Mouse (Mus musculus): ENCODE measurements around the gene Ift80. TPM values are rescaled to one million over a fixed set of nuclear protein-coding genes. Genes with fewer than 3 reads are reported as not detected.
"Not testable (repeated sequence)": the region's sequence is repeated elsewhere in the genome, so short reads cannot be mapped to it uniquely, and the experiment has no call there.

Gene Ift80
- total RNA-seq, 2 experiments from 2014 or later: 19.9 to 26.1 TPM

DNA sequence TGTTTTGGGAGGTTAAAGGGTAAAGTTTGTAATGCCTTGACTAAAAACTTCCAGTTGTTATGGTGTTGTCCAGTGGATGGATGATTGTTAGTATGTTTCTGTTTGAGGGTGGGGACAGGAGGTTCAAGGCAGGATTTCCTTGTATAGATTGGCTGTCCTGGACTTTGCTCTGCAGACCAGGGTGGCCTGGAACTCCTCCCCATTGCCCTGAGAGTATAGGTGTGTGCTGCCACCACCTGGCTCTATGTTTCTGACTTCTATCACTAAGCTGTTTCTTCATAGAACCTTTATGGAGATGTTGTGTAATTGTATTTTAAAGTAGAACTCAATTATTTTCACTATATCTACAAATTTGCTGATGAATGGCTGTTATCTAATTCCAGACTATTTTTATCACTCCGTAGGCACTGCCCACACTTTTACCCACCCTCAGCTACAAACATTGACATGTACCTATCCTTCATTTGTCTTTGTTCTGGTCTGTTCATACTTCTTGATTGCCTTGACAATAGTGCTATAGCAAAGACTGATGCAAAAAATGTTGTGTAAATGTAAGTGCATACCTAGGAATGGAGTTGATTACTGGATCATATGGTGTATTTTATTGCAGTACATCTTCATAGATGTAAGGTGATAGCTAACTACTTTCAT, 21.9 kb upstream of the Ift80 start:
- intact Hi-C loops (cut with DNase I): no loop called here
- no peak; the same call in 1 of the 2 replicates for TF ChIP-seq CTCF (IDR thresholded peaks at IDR 0.05)
- H3K4me3 ChIP-seq: no peak overlapping the region
- H3K27ac ChIP-seq: no peak overlapping the region
- DNase-seq (ENCODE audit: extremely low spot score in 1 of 2, low spot score in 2 of 2): no peak

DNA sequence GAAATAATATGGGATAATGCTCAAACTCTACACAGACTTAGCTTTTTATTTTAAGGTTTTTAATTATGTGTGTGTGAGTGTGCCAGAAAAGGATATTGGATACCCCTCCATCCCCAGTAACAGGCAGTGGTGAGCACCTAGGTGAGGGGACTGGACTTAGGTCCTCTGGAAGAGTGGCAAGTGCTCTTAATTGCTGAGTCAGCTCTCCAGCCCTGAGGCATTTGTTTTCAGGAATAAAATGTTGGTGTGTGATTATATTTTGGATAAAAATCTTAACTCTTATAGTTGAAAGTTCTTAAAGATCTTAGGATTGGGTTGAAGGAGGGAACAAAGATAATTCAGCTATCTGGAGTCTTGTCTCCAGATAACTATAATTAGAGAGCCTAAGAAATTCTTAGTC, 16.4 kb upstream of the Ift80 start:
- intact Hi-C loops (cut with DNase I): no loop called here
- DNase-seq (ENCODE audit: extremely low spot score in 1 of 2, low spot score in 2 of 2): no peak
- Histone ChIP-seq H3K4me3 (no peak overlapping the region), H3K27ac (no peak overlapping the region)
- no peak for TF ChIP-seq CTCF (IDR thresholded peaks at IDR 0.05)

GRCm38 (mm10) chr3:69020285-69020684, 15.9 kb upstream of the Ift80 start:
- Histone ChIP-seq H3K27ac (no peak overlapping the region), H3K4me3 (no peak overlapping the region)
- intact Hi-C loops (cut with DNase I): no loop called here
- no peak for DNase-seq (ENCODE audit: extremely low spot score in 1 of 2, low spot score in 2 of 2)
- peak; percentile 25 for TF ChIP-seq CTCF (IDR thresholded peaks at IDR 0.05)

DNA sequence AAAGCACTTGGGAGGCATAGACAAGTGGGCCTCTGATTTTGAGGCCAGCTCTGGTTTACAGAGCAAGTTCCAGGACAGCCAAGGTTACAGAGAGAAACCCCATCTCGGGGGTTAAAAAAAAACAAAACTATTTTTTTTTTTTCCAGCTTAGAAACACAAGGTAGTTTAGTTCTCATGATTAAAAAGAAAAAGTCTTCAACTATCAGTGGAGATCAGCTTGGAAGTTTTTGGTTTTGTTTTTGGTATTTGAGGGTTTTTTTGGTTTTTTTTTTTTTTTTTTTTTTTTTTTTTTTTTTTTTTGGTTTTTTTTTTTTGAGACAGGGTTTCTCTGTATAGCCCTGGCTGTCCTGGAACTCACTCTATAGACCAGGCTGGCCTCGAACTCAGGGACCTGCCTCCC, 14.3 kb upstream of the Ift80 start:
- intact Hi-C loops (cut with DNase I); DNase-seq (ENCODE audit: extremely low spot score in 1 of 2, low spot score in 2 of 2); H3K27ac ChIP-seq; H3K4me3 ChIP-seq: not testable (repeated sequence)

GRCm38 (mm10) chr3:69017181-69017580, 12.8 kb upstream of the Ift80 start:
- intact Hi-C loops (cut with DNase I): no loop called here
- no peak for DNase-seq (ENCODE audit: extremely low spot score in 1 of 2, low spot score in 2 of 2)

GRCm38 (mm10) chr3:69008873-69009272, 4.5 kb upstream of the Ift80 start:
- H3K27ac ChIP-seq: no peak overlapping the region
- no peak for TF ChIP-seq CTCF (IDR thresholded peaks at IDR 0.05)
- no peak overlapping the region for H3K4me3 ChIP-seq
- intact Hi-C loops (cut with DNase I): loop anchor here (10.0 kb wide), 1 partner anchor 716 kb away; the partner anchor contains the start of gene Nmd3
- no peak for DNase-seq (ENCODE audit: extremely low spot score in 1 of 2, low spot score in 2 of 2)

More at GRCm38 (mm10) chr3:69017181-69017580, 12.8 kb upstream of the Ift80 start:
- H3K4me3 ChIP-seq: no peak overlapping the region
- H3K27ac ChIP-seq: no peak overlapping the region
- no peak for TF ChIP-seq CTCF (IDR thresholded peaks at IDR 0.05)

DNA sequence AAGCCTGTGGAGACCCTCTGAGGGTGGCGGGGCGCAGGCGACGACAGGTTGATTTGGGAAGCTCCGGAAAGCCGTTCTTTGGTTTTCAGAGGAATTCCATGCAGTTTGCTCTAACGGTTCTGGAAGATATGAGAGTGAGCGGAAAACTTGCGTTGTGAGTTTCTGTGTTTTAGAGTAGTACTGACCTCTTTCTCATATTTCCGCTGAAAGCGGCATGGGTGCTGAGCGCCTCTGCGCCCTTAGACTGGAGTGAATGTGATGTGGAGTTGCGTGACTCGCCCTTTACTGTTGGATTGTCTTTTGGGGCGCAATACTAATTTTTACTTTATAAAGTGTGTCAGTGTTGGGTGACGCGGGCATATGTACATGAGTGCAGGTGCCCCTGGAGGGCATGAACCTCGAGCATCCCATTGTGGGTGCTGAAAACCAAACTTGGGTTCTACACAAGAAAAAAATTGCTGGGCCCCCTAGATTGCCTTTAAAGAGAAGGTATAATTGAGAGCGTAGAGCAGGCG, 1.9 kb upstream of the Ift80 start:
- TF ChIP-seq CTCF (IDR thresholded peaks at IDR 0.05): no peak
- H3K27ac ChIP-seq: no peak overlapping the region
- intact Hi-C loops (cut with DNase I): loop anchor here (10.0 kb wide), 1 partner anchor 718 kb away; the partner anchor contains the start of gene Nmd3
- peak overlapping the region; percentile 94 for H3K4me3 ChIP-seq
- no peak for DNase-seq (ENCODE audit: extremely low spot score in 1 of 2, low spot score in 2 of 2)

DNA sequence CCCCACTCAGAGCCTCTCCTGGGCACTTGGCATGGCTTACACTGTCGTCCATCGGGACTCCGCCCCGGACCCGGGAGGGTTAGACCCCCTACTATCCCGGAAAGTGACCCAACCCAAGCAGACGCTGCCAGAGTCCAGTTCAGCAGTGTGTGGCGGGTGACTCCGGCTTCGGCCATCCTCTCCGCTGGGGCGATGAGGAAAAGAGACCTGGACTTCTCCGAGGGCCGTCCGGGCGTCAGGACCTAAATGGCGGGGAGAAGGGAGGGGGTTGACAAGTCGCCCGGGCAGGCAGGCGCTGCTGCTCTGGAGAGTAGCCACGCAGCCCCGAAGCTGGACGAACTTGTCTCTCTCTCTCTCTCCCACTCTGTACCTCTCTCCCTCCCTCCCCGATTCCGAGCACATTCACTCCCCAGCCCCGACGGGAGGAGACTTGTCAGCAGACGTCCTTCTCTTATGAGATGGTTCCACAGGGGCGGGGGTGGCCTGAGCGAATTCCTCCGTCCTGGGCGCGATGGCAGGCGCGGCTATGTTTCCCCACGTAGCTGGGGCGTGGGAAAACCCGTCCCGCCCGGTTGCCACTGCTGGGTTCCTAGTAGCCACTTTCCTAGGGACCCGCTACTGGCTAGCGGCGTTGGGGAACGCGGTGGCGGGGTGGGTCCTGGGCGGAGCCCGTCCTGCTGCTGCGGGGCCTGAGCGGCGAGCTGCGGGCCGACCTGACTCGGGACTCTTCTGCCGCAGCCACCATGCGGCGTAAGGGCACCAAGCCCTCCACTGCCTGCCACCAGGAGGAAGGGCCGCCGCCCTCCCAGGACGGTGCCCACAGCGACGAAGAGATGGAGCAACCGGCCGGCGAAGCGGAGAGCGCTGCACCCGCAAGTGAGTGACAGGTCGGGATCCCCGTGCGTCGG, 1.2 kb upstream of the Ift80 start:
- peak; percentile 12 to 17 for DNase-seq (ENCODE audit: extremely low spot score in 1 of 2, low spot score in 2 of 2)
- H3K4me3 ChIP-seq: peak overlapping the region; percentile 94
- TF ChIP-seq CTCF (IDR thresholded peaks at IDR 0.05): peak; percentile 1
- peak overlapping the region; percentile 90 for H3K27ac ChIP-seq
- intact Hi-C loops (cut with DNase I): loop anchor here (2.0 to 10.0 kb wide), 2 partner anchors 39 to 719 kb away; partner anchors contain the start of genes Nmd3 and Trim59

GRCm38 (mm10) chr3:69004055-69004436, 324 bp downstream of the Ift80 start:
- TF ChIP-seq CTCF (IDR thresholded peaks at IDR 0.05): peak; percentile 43
- intact Hi-C loops (cut with DNase I): loop anchor here (2.0 to 10.0 kb wide), 2 partner anchors 41 to 721 kb away; partner anchors contain the start of genes Nmd3 and Trim59
- Histone ChIP-seq H3K27ac (peak overlapping the region; percentile 90), H3K4me3 (peak overlapping the region; percentile 94)
- no peak for DNase-seq (ENCODE audit: extremely low spot score in 1 of 2, low spot score in 2 of 2)

- TF ChIP-seq CTCF (IDR thresholded peaks at IDR 0.05): no peak; the same call in 1 of the 2 replicates
- no peak overlapping the region for H3K4me3 ChIP-seq
- intact Hi-C loops (cut with DNase I): loop anchor here (10.0 kb wide), 1 partner anchor 722 kb away; the partner anchor contains the start of gene Nmd3
- DNase-seq (ENCODE audit: extremely low spot score in 1 of 2, low spot score in 2 of 2): no peak
- H3K27ac ChIP-seq: no peak overlapping the region
Measured at GRCm38 (mm10) chr3:69002781-69003180, 1.6 kb downstream of the Ift80 start.

GRCm38 (mm10) chr3:68986550-68986949, 17.8 kb downstream of the Ift80 start:
- no peak overlapping the region for H3K4me3 ChIP-seq
- DNase-seq (ENCODE audit: extremely low spot score in 1 of 2, low spot score in 2 of 2): no peak
- no peak for TF ChIP-seq CTCF (IDR thresholded peaks at IDR 0.05)
- intact Hi-C loops (cut with DNase I): no loop called here
- no peak overlapping the region for H3K27ac ChIP-seq

- DNase-seq (ENCODE audit: extremely low spot score in 1 of 2, low spot score in 2 of 2): no peak
- H3K4me3 ChIP-seq: no peak overlapping the region
- no peak overlapping the region for H3K27ac ChIP-seq
- intact Hi-C loops (cut with DNase I): no loop called here
- TF ChIP-seq CTCF (IDR thresholded peaks at IDR 0.05): no peak
Measured at GRCm38 (mm10) chr3:68980898-68981297, 23.5 kb downstream of the Ift80 start.

Data from left cerebral cortex, adult 2 months (tissue).